Mouse (Mus musculus) bone marrow macrophage, adult 2 months (primary cell): ENCODE measurements around the gene Nubp2.

Source experiments
- CTCF ChIP-seq: IDR thresholded peaks from 2 replicates; pipeline ENCODE4 v1.5.1; 2012; ENCODE audit warnings: low read depth, mild to moderate bottlenecking, low read length, moderate library complexity
- POLR2A ChIP-seq: IDR thresholded peaks from 2 replicates; pipeline ENCODE4 v1.6.1; 2012; ENCODE audit warnings: mild to moderate bottlenecking, low read depth, low read length, borderline replicate concordance

GRCm38 (mm10) chr17:24891321-24891720 lies 5.2 kb upstream of the Nubp2 start:
- TF ChIP-seq POLR2A (no peak), CTCF (no peak)
